In the genomic region with DNA sequence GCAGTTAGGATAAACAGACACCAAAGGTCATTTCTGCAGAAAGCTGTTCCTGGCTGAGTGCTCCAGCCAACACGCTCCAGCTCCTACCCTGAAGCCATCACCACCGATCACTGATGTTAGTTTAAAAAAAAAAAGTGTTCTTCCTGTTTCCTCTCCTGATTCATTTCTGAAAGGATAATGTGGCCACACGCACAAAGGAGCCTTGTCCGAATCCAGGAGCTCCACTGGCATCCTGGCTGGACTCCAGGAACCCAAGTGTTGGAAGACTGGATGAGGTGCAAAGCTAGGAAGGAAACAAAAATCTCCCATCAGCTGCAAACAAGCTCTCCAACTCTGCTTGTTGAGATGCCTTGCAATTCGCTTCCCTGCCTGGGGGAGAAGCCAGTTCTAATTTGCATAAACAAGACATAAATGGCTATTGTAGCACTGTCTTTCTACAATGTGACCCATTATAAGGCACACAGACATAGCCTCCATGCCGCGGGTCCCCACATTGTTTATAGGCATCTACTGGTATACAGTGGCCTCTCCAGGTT, we compare ENCODE assay signal across 10 mouse cellular contexts. TPM values are rescaled to one million over a fixed set of nuclear protein-coding genes. Genes with fewer than 3 reads are reported as not detected.
DNase-seq lines count a peak whose midpoint lies in the region; ATAC-seq lines count a peak whose summit lies in the region.
"Had no signal": no experiment of that assay in that cellular context is flagged by ENCODE, and none has a peak within 500 bp of the region (broad histone marks: within the 10 kb centered on the region; RNA-seq: fewer than 3 reads in every experiment).

No protein-coding gene starts in this region.

- WGBS in heart, embryonic 15.5 days: 31% methylated on average over 7 of the region's 7 CpGs
- WGBS in lung, embryonic 15.5 days: 19% methylated on average over 7 of the region's 7 CpGs
- whole genome bisulfite sequencing in stomach, embryonic 15.5 days: 44% methylated on average over 7 of the region's 7 CpGs

- H3K27me3 ChIP-seq in heart, embryonic 15.5 days: no peaks in the 10 kb centered on the region
- H3K27me3 ChIP-seq in lung, embryonic 15.5 days: no peaks in the 10 kb centered on the region
- H3K27me3 ChIP-seq in stomach, embryonic 15.5 days (replicated peaks): no peaks in the 10 kb centered on the region
- H3K27me3 ChIP-seq: neural tube, embryonic 12.5 days had no signal

- peaks cover 29% of the 10 kb centered on the region for H3K4me1 ChIP-seq in heart, embryonic 15.5 days (replicated peaks)
- peaks cover 26% of the 10 kb centered on the region for H3K4me1 ChIP-seq in lung, embryonic 15.5 days
- 0 out of 2 replicates have a peak, but pooled peaks cover 10% of the 10 kb centered on the region for H3K4me1 ChIP-seq in stomach, embryonic 15.5 days
- H3K4me1 ChIP-seq: neural tube, embryonic 12.5 days had no signal

- peak overlapping the region; percentile 77 for H3K27ac ChIP-seq in heart, embryonic 15.5 days
- H3K27ac ChIP-seq in lung, embryonic 15.5 days: peak overlapping the region; percentile 88
- H3K27ac ChIP-seq in stomach, embryonic 15.5 days: peak overlapping the region; percentile 80
- H3K27ac ChIP-seq: neural tube, embryonic 12.5 days had no signal

- peak; percentile 61 for ATAC-seq in heart, embryonic 15.5 days (replicated peaks; ENCODE audit: insufficient number of reproducible peaks, insufficient read depth, low FRiP score, low read depth)
- ATAC-seq in lung, embryonic 15.5 days (ENCODE audit: borderline replicate concordance, extremely low read depth, low FRiP score, low TSS enrichment): peak; percentile 94
- no peak; the same call in 1 of the 2 replicates for ATAC-seq in stomach, embryonic 15.5 days (ENCODE audit: insufficient read depth, low FRiP score, low read depth)
- no peak for ATAC-seq in granulocyte monocyte progenitor cell, adult 5-6 weeks (replicated peaks; ENCODE audit: poor library complexity, severe bottlenecking)

- H3K9ac ChIP-seq in heart, embryonic 15.5 days: no peak overlapping the region
- no peak overlapping the region for H3K9ac ChIP-seq in lung, embryonic 15.5 days
- H3K9ac ChIP-seq in stomach, embryonic 15.5 days: no peak overlapping the region
- H3K9ac ChIP-seq: neural tube, embryonic 12.5 days had no signal

- H3K4me2 ChIP-seq in heart, embryonic 15.5 days: no peak overlapping the region; the same call in 1 of the 2 replicates
- H3K4me2 ChIP-seq in lung, embryonic 15.5 days: peak overlapping the region; percentile 14; the same call in 1 of the 2 replicates
- H3K4me2 ChIP-seq in stomach, embryonic 15.5 days: no peak overlapping the region
- H3K4me2 ChIP-seq: neural tube, embryonic 12.5 days had no signal

- DNase-seq in gastrocnemius, postnatal 10 days: peak; percentile 13
- DNase-seq in gastrocnemius, postnatal 25 days: no peak
- DNase-seq in embryo, embryonic 10.5 days (ENCODE audit: low spot score): peak; percentile 39
- DNase-seq in kidney, postnatal 4 days: peak; percentile 39 to 58

- no peaks in the 10 kb centered on the region for H3K9me3 ChIP-seq in heart, embryonic 15.5 days (replicated peaks)
- H3K9me3 ChIP-seq in lung, embryonic 15.5 days: no peaks in the 10 kb centered on the region
- no peaks in the 10 kb centered on the region for H3K9me3 ChIP-seq in stomach, embryonic 15.5 days
- H3K9me3 ChIP-seq: neural tube, embryonic 12.5 days had no signal

- no peaks in the 10 kb centered on the region for H3K36me3 ChIP-seq in heart, embryonic 15.5 days
- H3K36me3 ChIP-seq in lung, embryonic 15.5 days: no peaks in the 10 kb centered on the region
- no peaks in the 10 kb centered on the region for H3K36me3 ChIP-seq in stomach, embryonic 15.5 days
- H3K36me3 ChIP-seq: neural tube, embryonic 12.5 days had no signal

- H3K4me3 ChIP-seq in heart, embryonic 15.5 days: no peak overlapping the region
- H3K4me3 ChIP-seq in lung, embryonic 15.5 days: no peak overlapping the region
- no peak overlapping the region for H3K4me3 ChIP-seq in stomach, embryonic 15.5 days (replicated peaks)
- H3K4me3 ChIP-seq: neural tube, embryonic 12.5 days had no signal

RNA-seq across cellular contexts. Expression of a gene that starts 37.2 kb away (rescaled TPM):
- total RNA-seq in gastrocnemius, postnatal 10 days (2021): not detected
- total RNA-seq in gastrocnemius, postnatal 25 days (2021): not detected
- not detected in 2 replicates for polyA plus RNA-seq in heart, embryonic 15.5 days (2015; fragmentation: Nextera tagmentation; extraction: Ambion mirVana)
- not detected in 2 replicates for polyA plus RNA-seq in lung, embryonic 15.5 days (2015; fragmentation: Nextera tagmentation; extraction: Ambion mirVana)
- polyA plus RNA-seq in stomach, embryonic 15.5 days (2015; fragmentation: Nextera tagmentation; extraction: Ambion mirVana): 0.06 TPM in 1 of 2 replicates, not detected in the other
- not detected in 2 replicates for total RNA-seq in granulocyte monocyte progenitor cell, adult 5-6 weeks (2014; fragmentation: Nextera tagmentation)
- not detected in 2 replicates for total RNA-seq in granulocyte monocyte progenitor cell, adult 5-6 weeks (2017)
- total RNA-seq: gastrocnemius, postnatal 4 days had no signal
- polyA plus RNA-seq: neural tube, embryonic 12.5 days had no signal

Comparison
In these comparisons a context has a peak if more than half of its experiments do, and no peak if none do; other contexts are left out.
1. ATAC-seq: peak in heart, embryonic 15.5 days (single experiment) and lung, embryonic 15.5 days (single experiment); none in stomach, embryonic 15.5 days (single experiment) and granulocyte monocyte progenitor cell, adult 5-6 weeks (single experiment).
2. Peak in every context shown above with its lines, with median percentiles within 50 percentile points of each other: H3K27ac ChIP-seq.